In genomic region chr5:110086161-110086866, GRCm38 (mm10) we compare ENCODE assay signal across 28 mouse cellular contexts. TPM values are rescaled to one million over a fixed set of nuclear protein-coding genes. Genes with fewer than 3 reads are reported as not detected.
DNase-seq lines count a peak whose midpoint lies in the region; ATAC-seq and TF ChIP-seq lines count a peak whose summit lies in the region.
"Had no signal": no experiment of that assay in that cellular context is flagged by ENCODE, and none has a peak within 500 bp of the region (broad histone marks: within the 10 kb centered on the region; RNA-seq: fewer than 3 reads in every experiment).

No protein-coding gene starts in this region.

- no peaks in the 10 kb centered on the region for H3K9me3 ChIP-seq in heart, embryonic 11.5 days (replicated peaks; ENCODE audit: control insufficient read depth, low read length)
- H3K9me3 ChIP-seq in liver, embryonic 12.5 days (replicated peaks), result no peaks in the 10 kb centered on the region
- H3K9me3 ChIP-seq: heart, embryonic 15.5 days; neural tube, embryonic 12.5 days had no signal

- TF ChIP-seq POLR2A in testis, adult 2 months (IDR thresholded peaks at IDR 0.05; ENCODE audit: control insufficient read depth, low read depth, low read length), result peak; percentile 36; the same call in 1 of the 2 replicates

- H3K27ac ChIP-seq in heart, embryonic 11.5 days (ENCODE audit: low read depth, low read length), result no peak overlapping the region
- H3K27ac ChIP-seq in testis, adult 2 months (ENCODE audit: control insufficient read depth, insufficient read depth, low read depth, low read length), result no peak overlapping the region
- no peak overlapping the region for H3K27ac ChIP-seq in liver, embryonic 12.5 days
- H3K27ac ChIP-seq: embryonic facial prominence, embryonic 15.5 days; heart, embryonic 15.5 days; hindbrain, embryonic 12.5 days; limb, embryonic 13.5 days; macrophage; midbrain, embryonic 10.5 days; neural tube, embryonic 12.5 days; stomach, postnatal 0 days had no signal

- DNase-seq in heart, adult 8-10 months (ENCODE audit: low spot score), result no peak
- DNase-seq in testis, postnatal 10 days (ENCODE audit: low spot score), result no peak
- no peak for DNase-seq in left cerebral cortex, postnatal 10 days (ENCODE audit: extremely low spot score in 1 of 2, low spot score in 2 of 2)
- DNase-seq in layer of hippocampus, adult 11-12 months (ENCODE audit: low spot score), result no peak
- DNase-seq: adrenal gland, postnatal 25 days; B cell, adult 2 months; cerebellum, adult 11 months; cerebellum, postnatal 10 days; embryo, embryonic 11 days; gastrocnemius, postnatal 25 days; kidney, adult 2 months; kidney, postnatal 25 days; layer of hippocampus, adult 9-11 months; lung, embryonic 14.5 days; thymus, postnatal 4 days had no signal

- H3K4me2 ChIP-seq in heart, embryonic 11.5 days, result peak overlapping the region; percentile 27
- H3K4me2 ChIP-seq in liver, embryonic 12.5 days, result peak overlapping the region; percentile 45
- H3K4me2 ChIP-seq: embryonic facial prominence, embryonic 15.5 days; heart, embryonic 15.5 days; hindbrain, embryonic 12.5 days; limb, embryonic 13.5 days; lung, embryonic 14.5 days; neural tube, embryonic 12.5 days had no signal

- H3K9ac ChIP-seq in heart, embryonic 11.5 days (ENCODE audit: low read depth, low read length), result no peak overlapping the region
- no peak overlapping the region for H3K9ac ChIP-seq in liver, embryonic 12.5 days
- H3K9ac ChIP-seq: embryonic facial prominence, embryonic 15.5 days; heart, embryonic 15.5 days; hindbrain, embryonic 12.5 days; limb, embryonic 13.5 days; lung, embryonic 14.5 days; neural tube, embryonic 12.5 days had no signal

- TF ChIP-seq CTCF in testis, adult 2 months (IDR thresholded peaks at IDR 0.05; ENCODE audit: control insufficient read depth, insufficient read depth, insufficient replicate concordance, low read depth, low read length), result no peak

- H3K4me3 ChIP-seq in heart, embryonic 11.5 days (ENCODE audit: low read depth, low read length), result peak overlapping the region; percentile 12; the same call in 1 of the 2 replicates
- H3K4me3 ChIP-seq in testis, adult 2 months (ENCODE audit: control insufficient read depth, low read depth, low read length), result peak overlapping the region; percentile 54
- H3K4me3 ChIP-seq in liver, embryonic 12.5 days, result peak overlapping the region; percentile 22
- H3K4me3 ChIP-seq: embryonic facial prominence, embryonic 15.5 days; heart, embryonic 15.5 days; hindbrain, embryonic 12.5 days; limb, embryonic 13.5 days; midbrain, embryonic 10.5 days; neural tube, embryonic 12.5 days had no signal

- 0 out of 2 replicates have a peak, but pooled peaks have one; percentile 31 for ATAC-seq in heart, embryonic 11.5 days (replicated peaks; ENCODE audit: insufficient number of reproducible peaks, low FRiP score, low TSS enrichment)
- peak; percentile 88 for ATAC-seq in liver, embryonic 12.5 days
- ATAC-seq: forebrain, embryonic 16.5 days; inflammation-experienced regulatory T-cells, adult 6 months had no signal

- WGBS in heart, embryonic 11.5 days (ENCODE audit: insufficient replicate concordance), result 19% methylated on average over 14 of the region's 14 CpGs
- 39% methylated on average over 14 of the region's 14 CpGs for WGBS in liver, embryonic 12.5 days (ENCODE audit: insufficient replicate concordance)

- H3K27me3 ChIP-seq in heart, embryonic 11.5 days (ENCODE audit: control insufficient read depth, insufficient read depth, low read length), result no peaks in the 10 kb centered on the region
- H3K27me3 ChIP-seq in testis, adult 2 months (ENCODE audit: control insufficient read depth, insufficient read depth, low read length), result no peaks in the 10 kb centered on the region
- H3K27me3 ChIP-seq in liver, embryonic 12.5 days (replicated peaks), result no peaks in the 10 kb centered on the region
- H3K27me3 ChIP-seq: embryonic facial prominence, embryonic 15.5 days; heart, embryonic 15.5 days; hindbrain, embryonic 12.5 days; limb, embryonic 13.5 days; neural tube, embryonic 12.5 days had no signal

- no peaks in the 10 kb centered on the region for H3K4me1 ChIP-seq in heart, embryonic 11.5 days (ENCODE audit: control insufficient read depth, insufficient read depth, low read length)
- peaks cover 6% of the 10 kb centered on the region for H3K4me1 ChIP-seq in testis, adult 2 months (ENCODE audit: control insufficient read depth, insufficient read depth, low read length)
- no peaks in the 10 kb centered on the region for H3K4me1 ChIP-seq in liver, embryonic 12.5 days
- H3K4me1 ChIP-seq: embryonic facial prominence, embryonic 15.5 days; heart, embryonic 15.5 days; hindbrain, embryonic 12.5 days; limb, embryonic 13.5 days; midbrain, embryonic 10.5 days; neural tube, embryonic 12.5 days had no signal

- intact Hi-C loops in left cerebral cortex, postnatal 10 days (cut with DNase I), result no loop called here

- H3K36me3 ChIP-seq in heart, embryonic 11.5 days (ENCODE audit: control insufficient read depth, insufficient read depth, low read length), result no peaks in the 10 kb centered on the region
- no peaks in the 10 kb centered on the region for H3K36me3 ChIP-seq in testis, adult 2 months (ENCODE audit: control insufficient read depth, insufficient read depth, low read length)
- no peaks in the 10 kb centered on the region for H3K36me3 ChIP-seq in liver, embryonic 12.5 days
- H3K36me3 ChIP-seq: embryonic facial prominence, embryonic 15.5 days; heart, embryonic 15.5 days; hindbrain, embryonic 12.5 days; limb, embryonic 13.5 days; midbrain, embryonic 10.5 days; neural tube, embryonic 12.5 days had no signal

RNA-seq across cellular contexts. Expression of gene Gm35315, which starts 7.9 kb away (rescaled TPM):
- polyA plus RNA-seq in heart, embryonic 11.5 days (2014; fragmentation: Nextera tagmentation; extraction: Ambion mirVana), result 0.24 and 1.0 TPM in 2 replicates
- not detected for total RNA-seq in heart, adult 8-10 months (2022)
- 0.08 and 0.17 TPM in 2 replicates for polyA plus RNA-seq in testis, adult 2 months (2012; rRNA removed)
- polyA plus RNA-seq in liver, embryonic 12.5 days (2016; fragmentation: Nextera tagmentation; extraction: Ambion mirVana), result 1.8 and 2.4 TPM in 2 replicates
- 1 to 10 TPM in 1 of 2 experiments, under 1 TPM in 1; 0.84 to 1.1 TPM for total RNA-seq in left cerebral cortex, postnatal 10 days (2021)

RNA-seq across cellular contexts. Expression of gene Plcxd1, which starts 13.5 kb away (rescaled TPM):
- polyA plus RNA-seq in heart, embryonic 11.5 days (2014; fragmentation: Nextera tagmentation; extraction: Ambion mirVana), result 0.32 and 0.33 TPM in 2 replicates
- under 1 TPM in 1 of 4 experiments, not detected in 3; 0.09 TPM for total RNA-seq in heart, adult 8-10 months (2022)
- polyA plus RNA-seq in testis, adult 2 months (2012; rRNA removed), result 1.1 and 1.2 TPM in 2 replicates
- polyA plus RNA-seq in liver, embryonic 12.5 days (2016; fragmentation: Nextera tagmentation; extraction: Ambion mirVana), result 0.57 and 0.82 TPM in 2 replicates
- 1 to 10 TPM; 5.4 to 7.3 TPM for total RNA-seq in left cerebral cortex, postnatal 10 days (2021)
- total RNA-seq: gastrocnemius, postnatal 25 days had no signal

RNA-seq across cellular contexts. Expression of gene Gm17655, which starts 14.0 kb away (rescaled TPM):
- polyA plus RNA-seq in heart, embryonic 11.5 days (2014; fragmentation: Nextera tagmentation; extraction: Ambion mirVana), result 1.7 and 3.5 TPM in 2 replicates
- 1 to 10 TPM; 1.7 to 6.7 (median 3.6) TPM for total RNA-seq in heart, adult 8-10 months (2022)
- 0.07 and 0.14 TPM in 2 replicates for polyA plus RNA-seq in testis, adult 2 months (2012; rRNA removed)
- 2.6 and 3.0 TPM in 2 replicates for polyA plus RNA-seq in liver, embryonic 12.5 days (2016; fragmentation: Nextera tagmentation; extraction: Ambion mirVana)
- total RNA-seq in left cerebral cortex, postnatal 10 days (2021), result 10 to 100 TPM in 1 of 2 experiments, 1 to 10 TPM in 1; 9.6 to 12.0 TPM

RNA-seq across cellular contexts. Expression of gene Gtpbp6, which starts 21.7 kb away (rescaled TPM):
- polyA plus RNA-seq in heart, embryonic 11.5 days (2014; fragmentation: Nextera tagmentation; extraction: Ambion mirVana), result 18.1 and 19.8 TPM in 2 replicates
- total RNA-seq in heart, adult 8-10 months (2022), result 10 to 100 TPM; 23.8 to 31.2 (median 29.1) TPM
- 13.9 and 17.4 TPM in 2 replicates for polyA plus RNA-seq in testis, adult 2 months (2012; rRNA removed)
- 13.7 and 17.5 TPM in 2 replicates for polyA plus RNA-seq in liver, embryonic 12.5 days (2016; fragmentation: Nextera tagmentation; extraction: Ambion mirVana)
- 10 to 100 TPM; 95.4 to 100.0 TPM for total RNA-seq in left cerebral cortex, postnatal 10 days (2021)

RNA-seq across cellular contexts. Expression of gene Zfp605, which starts 23.6 kb away (rescaled TPM):
- 1.8 and 2.9 TPM in 2 replicates for polyA plus RNA-seq in heart, embryonic 11.5 days (2014; fragmentation: Nextera tagmentation; extraction: Ambion mirVana)
- 1 to 10 TPM; 2.8 to 3.7 (median 3.3) TPM for total RNA-seq in heart, adult 8-10 months (2022)
- 0.16 and 0.25 TPM in 2 replicates for polyA plus RNA-seq in testis, adult 2 months (2012; rRNA removed)
- polyA plus RNA-seq in liver, embryonic 12.5 days (2016; fragmentation: Nextera tagmentation; extraction: Ambion mirVana), result 1.9 and 2.0 TPM in 2 replicates
- total RNA-seq in left cerebral cortex, postnatal 10 days (2021), result 10 to 100 TPM; 17.0 to 17.1 TPM
